Mouse (Mus musculus) hindbrain, embryonic 15.5 days (tissue): Measurements from ENCODE around the gene Gucy2d. TPM values are rescaled to one million over a fixed set of nuclear protein-coding genes. Genes with fewer than 3 reads are reported as not detected.
A peak's percentile ranks its signal among the peaks of the same experiment; 100 is the strongest.

Experiments
- ATAC-seq: fragments of 200-750 bp; cut with Nextera tagmentation; 2 replicates; pipeline ENCODE4 v1.8.0; 2017; ENCODE audit warnings: low read depth, moderate number of reproducible peaks, moderate TSS enrichment; ENCODE audit not compliant: low FRiP score
- H3K27ac ChIP-seq: fragments of 300-500 bp; sonication (generic); replicated peaks from 2 replicates; pipeline ENCODE4 v1.5.1; 2015; ENCODE audit warnings: mild to moderate bottlenecking, inconsistent platforms
- H3K27me3 ChIP-seq: fragments of 300-500 bp; sonication (generic); 2 replicates; pipeline ENCODE4 v1.6.1; 2015; ENCODE audit warnings: control low read depth, inconsistent platforms
- H3K36me3 ChIP-seq: fragments of 300-500 bp; sonication (generic); 2 replicates; pipeline ENCODE4 v1.6.1; 2015; ENCODE audit warnings: control low read depth, inconsistent platforms
- H3K4me1 ChIP-seq: fragments of 300-500 bp; sonication (generic); replicated peaks from 2 replicates; pipeline ENCODE4 v1.6.1; 2015; ENCODE audit warnings: control low read depth, inconsistent platforms
- H3K4me2 ChIP-seq: fragments of 300-500 bp; sonication (generic); 2 replicates; pipeline ENCODE4 v1.6.1; 2015; ENCODE audit warnings: moderate library complexity, mild to moderate bottlenecking, inconsistent platforms
- H3K4me3 ChIP-seq: fragments of 300-500 bp; sonication (generic); 2 replicates; pipeline ENCODE4 v1.5.1; 2015; ENCODE audit warnings: mild to moderate bottlenecking, inconsistent platforms
- H3K9ac ChIP-seq: fragments of 300-500 bp; sonication (generic); 2 replicates; pipeline ENCODE4 v1.6.1; 2015; ENCODE audit warnings: inconsistent platforms
- H3K9me3 ChIP-seq: fragments of 300-500 bp; sonication (generic); 2 replicates; pipeline ENCODE4 v1.6.1; 2016; ENCODE audit warnings: control low read depth, inconsistent platforms
- WGBS: fragments of 180-500 bp; shearing (Covaris S2); methylation state at CpG from one replicate; pipeline ENCODE4 v1.1.7; 2015; 5-methylcytosine and 5-hydroxymethylcytosine counted together
- polyA plus RNA-seq: library from polyadenylated mRNA; unstranded; fragments of >200 nt; fragmentation: Nextera tagmentation; extraction: Ambion mirVana; gene quantifications from 2 replicates; pipeline ENCODE4 v1.2.1, GENCODE M21; 2015

The Gucy2d gene
- polyA plus RNA-seq, 1 experiment from 2014 or later: 0.58 TPM

- WGBS: 33% methylated on average over 5 of the region's 5 CpGs
- ATAC-seq: no peak
- H3K27ac ChIP-seq: no peak overlapping the region; the same call in 1 of the 2 replicates
Observed at GRCm38 (mm10) chr7:98504726-98505314, 64.6 kb downstream of the Gucy2d start.

GRCm38 (mm10) chr7:98505664-98506063 is 65.4 kb downstream of the Gucy2d start:
- Histone ChIP-seq H3K27ac (no peak overlapping the region), H3K4me1 (peaks cover 14% of the 10 kb centered on the region), H3K9ac (no peak overlapping the region), H3K9me3 (no peaks in the 10 kb centered on the region), H3K27me3 (no peaks in the 10 kb centered on the region), H3K4me2 (no peak overlapping the region), H3K36me3 (no peaks in the 10 kb centered on the region), H3K4me3 (no peak overlapping the region)
- WGBS: 28% methylated on average over 3 of the region's 3 CpGs
- ATAC-seq: no peak

More at GRCm38 (mm10) chr7:98504726-98505314, 64.6 kb downstream of the Gucy2d start:
- Histone ChIP-seq H3K4me3 (no peak overlapping the region), H3K4me1 (peaks cover 15% of the 10 kb centered on the region), H3K27me3 (no peaks in the 10 kb centered on the region), H3K9ac (no peak overlapping the region), H3K36me3 (no peaks in the 10 kb centered on the region), H3K4me2 (no peak overlapping the region), H3K9me3 (no peaks in the 10 kb centered on the region)

GRCm38 (mm10) chr7:98510961-98511958 is 71.0 kb downstream of the Gucy2d start:
- Histone ChIP-seq H3K4me1 (no peaks in the 10 kb centered on the region), H3K4me2 (no peak overlapping the region), H3K4me3 (no peak overlapping the region), H3K9me3 (no peaks in the 10 kb centered on the region), H3K9ac (no peak overlapping the region), H3K36me3 (no peaks in the 10 kb centered on the region), H3K27me3 (no peaks in the 10 kb centered on the region), H3K27ac (no peak overlapping the region)
- ATAC-seq: no peak
- 69% methylated on average over 15 of the region's 15 CpGs for WGBS

- H3K4me1 ChIP-seq: no peaks in the 10 kb centered on the region
- H3K9me3 ChIP-seq: no peaks in the 10 kb centered on the region
- no peak overlapping the region for H3K4me3 ChIP-seq
- no peaks in the 10 kb centered on the region for H3K27me3 ChIP-seq
- H3K9ac ChIP-seq: no peak overlapping the region
- H3K36me3 ChIP-seq: no peaks in the 10 kb centered on the region
- H3K27ac ChIP-seq: no peak overlapping the region
- no peak overlapping the region for H3K4me2 ChIP-seq
- ATAC-seq: no peak
- 78% methylated on average over 3 of the region's 3 CpGs for WGBS
Observed at GRCm38 (mm10) chr7:98513251-98513650, 73.0 kb downstream of the Gucy2d start.

- WGBS: 72% methylated on average over 5 of the region's 5 CpGs
- Histone ChIP-seq H3K27ac (peak overlapping the region; percentile 12; the same call in 1 of the 2 replicates), H3K4me1 (peaks cover 23% of the 10 kb centered on the region), H3K9ac (no peak overlapping the region), H3K9me3 (no peaks in the 10 kb centered on the region), H3K27me3 (no peaks in the 10 kb centered on the region), H3K4me2 (no peak overlapping the region), H3K36me3 (no peaks in the 10 kb centered on the region), H3K4me3 (no peak overlapping the region)
- ATAC-seq: no peak
Observed at GRCm38 (mm10) chr7:98522576-98522975, 82.4 kb downstream of the Gucy2d start.

DNA sequence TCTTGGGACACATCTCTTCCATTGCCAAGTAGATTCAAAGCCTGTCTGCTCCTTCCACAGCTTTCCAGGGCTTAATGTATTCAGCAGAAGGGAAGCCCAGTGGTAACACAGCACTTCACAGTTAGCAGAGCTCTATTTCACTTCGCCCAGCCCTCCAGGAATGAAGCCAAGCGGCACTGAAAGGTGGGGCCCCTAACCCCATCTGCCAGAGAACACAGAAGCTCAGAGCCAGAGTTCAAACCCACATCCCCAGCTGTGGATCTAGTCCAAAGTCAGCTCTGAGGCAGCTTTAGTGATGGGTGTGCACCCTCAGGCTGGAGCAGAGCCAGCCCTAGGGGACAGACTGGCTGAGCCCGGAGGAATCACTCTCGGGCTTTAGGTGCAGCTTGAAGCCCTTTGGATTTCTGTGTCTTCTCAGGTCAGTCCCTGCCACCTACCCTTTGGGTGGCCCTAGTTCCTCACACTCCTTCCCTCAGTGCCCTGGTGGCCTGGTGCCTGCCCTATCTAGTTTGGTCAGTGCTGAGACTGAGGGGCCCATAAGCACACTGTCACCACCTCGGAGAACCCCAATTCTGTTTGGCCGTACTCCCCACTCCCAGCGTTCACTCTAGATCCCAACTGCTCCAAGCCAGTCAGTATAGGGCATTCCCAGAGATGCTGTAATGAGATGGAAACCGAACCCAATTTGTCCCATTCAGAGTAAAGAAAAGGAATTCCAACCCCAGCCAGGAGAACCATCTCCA is 83.0 kb downstream of the Gucy2d start:
- peak overlapping the region; percentile 59 for H3K27ac ChIP-seq
- no peaks in the 10 kb centered on the region for H3K36me3 ChIP-seq
- peaks cover 23% of the 10 kb centered on the region for H3K4me1 ChIP-seq
- H3K9ac ChIP-seq: no peak overlapping the region
- no peak overlapping the region for H3K4me3 ChIP-seq
- no peaks in the 10 kb centered on the region for H3K9me3 ChIP-seq
- no peaks in the 10 kb centered on the region for H3K27me3 ChIP-seq
- peak; percentile 53 for ATAC-seq
- 70% methylated on average over 8 of the region's 8 CpGs for WGBS
- no peak overlapping the region for H3K4me2 ChIP-seq

GRCm38 (mm10) chr7:98523813-98524361 is 83.7 kb downstream of the Gucy2d start:
- Histone ChIP-seq H3K36me3 (no peaks in the 10 kb centered on the region), H3K4me3 (no peak overlapping the region), H3K9ac (no peak overlapping the region), H3K27me3 (no peaks in the 10 kb centered on the region), H3K4me2 (no peak overlapping the region), H3K4me1 (peaks cover 23% of the 10 kb centered on the region), H3K9me3 (no peaks in the 10 kb centered on the region), H3K27ac (peak overlapping the region; percentile 59)
- 3% methylated on average over 7 of the region's 7 CpGs for whole genome bisulfite sequencing
- ATAC-seq: peak; percentile 71; the same call in 1 of the 2 replicates

- Histone ChIP-seq H3K27me3 (no peaks in the 10 kb centered on the region), H3K4me3 (no peak overlapping the region), H3K4me2 (no peak overlapping the region), H3K4me1 (peaks cover 23% of the 10 kb centered on the region), H3K9ac (no peak overlapping the region), H3K9me3 (no peaks in the 10 kb centered on the region), H3K27ac (peak overlapping the region; percentile 59; the same call in 1 of the 2 replicates), H3K36me3 (no peaks in the 10 kb centered on the region)
- no peak for ATAC-seq
- 27% methylated on average over 6 of the region's 6 CpGs for WGBS
Observed at GRCm38 (mm10) chr7:98524401-98524800, 84.2 kb downstream of the Gucy2d start.

- peaks cover 23% of the 10 kb centered on the region for H3K4me1 ChIP-seq
- no peaks in the 10 kb centered on the region for H3K27me3 ChIP-seq
- H3K36me3 ChIP-seq: no peaks in the 10 kb centered on the region
- H3K4me2 ChIP-seq: no peak overlapping the region
- no peak overlapping the region for H3K27ac ChIP-seq
- H3K4me3 ChIP-seq: no peak overlapping the region
- H3K9me3 ChIP-seq: no peaks in the 10 kb centered on the region
- no peak for ATAC-seq
- no peak overlapping the region for H3K9ac ChIP-seq
- WGBS: 91% methylated on average over 6 of the region's 6 CpGs
Observed at GRCm38 (mm10) chr7:98524869-98525699, 84.9 kb downstream of the Gucy2d start.
